Mouse (Mus musculus) MEL (cell line): Measurements from ENCODE around the gene Pard3b. TPM values are rescaled to one million over a fixed set of nuclear protein-coding genes. Genes with fewer than 3 reads are reported as not detected.

Experiments used
- DNase-seq: peaks from one replicate; pipeline ENCODE4 v3.0.0; 2011; ENCODE audit warnings: low read depth, low spot score
- H3K27ac ChIP-seq: 2 replicates; pipeline ENCODE4 v1.5.1; 2012; ENCODE audit warnings: low read depth, mild to moderate bottlenecking, control low read depth, low read length, moderate library complexity; ENCODE audit not compliant: control insufficient read depth
- H3K27me3 ChIP-seq, 2 experiments: fragments of 150-350 bp in 1 of 2; sonication (generic) in 1 of 2; 2 replicates each; pipeline ENCODE4 v1.6.1; 2012; ENCODE audit warnings: low read length in 2 of 2, mild to moderate bottlenecking in 2 of 2, improper control_type of control experiment in 1 of 2, moderate library complexity in 1 of 2; ENCODE audit not compliant: insufficient read depth in 2 of 2, control insufficient read depth in 1 of 2
- H3K36me3 ChIP-seq, 2 experiments: 2 replicates each; pipeline ENCODE4 v1.6.1; 2012 to 2014; ENCODE audit warnings: low read length in 2 of 2, improper control_type of control experiment in 1 of 2, inconsistent platforms in 1 of 2, mild to moderate bottlenecking in 1 of 2; ENCODE audit not compliant: insufficient read depth in 2 of 2, control insufficient read depth in 1 of 2
- H3K4me1 ChIP-seq, 2 experiments: fragments of 150-350 bp in 1 of 2; sonication (generic) in 1 of 2; 2 replicates each; pipeline ENCODE4 v1.6.1; 2012; ENCODE audit warnings: low read length in 2 of 2, improper control_type of control experiment in 1 of 2, mild to moderate bottlenecking in 1 of 2; ENCODE audit not compliant: insufficient read depth in 2 of 2, control insufficient read depth in 1 of 2
- H3K4me3 ChIP-seq, 2 experiments: fragments of 150-350 bp in 1 of 2; sonication (generic) in 1 of 2; 2 replicates each; pipeline ENCODE4 v1.5.1; 2012; ENCODE audit warnings: low read depth in 2 of 2, low read length in 2 of 2, mild to moderate bottlenecking in 2 of 2, moderate library complexity in 2 of 2, control low read depth in 1 of 2, improper control_type of control experiment in 1 of 2; ENCODE audit not compliant: control insufficient read depth in 1 of 2, insufficient read depth in 1 of 2
- H3K79me2 ChIP-seq: 2 replicates; pipeline ENCODE4 v1.6.1; 2012; ENCODE audit warnings: mild to moderate bottlenecking, low read length, moderate library complexity; ENCODE audit not compliant: control insufficient read depth, poor library complexity, insufficient read depth
- H3K9ac ChIP-seq: 2 replicates; pipeline ENCODE4 v1.6.1; 2012; ENCODE audit warnings: low read depth, mild to moderate bottlenecking, control low read depth, low read length, moderate library complexity; ENCODE audit not compliant: control insufficient read depth, poor library complexity, severe bottlenecking
- H3K9me3 ChIP-seq: fragments of 150-350 bp; sonication (generic); replicated peaks from 2 replicates; pipeline ENCODE4 v1.6.1; 2012; ENCODE audit warnings: mild to moderate bottlenecking, low read length, improper control_type of control experiment, moderate library complexity; ENCODE audit not compliant: insufficient read depth
- CHD2 ChIP-seq: IDR thresholded peaks from 2 replicates; pipeline ENCODE4 v1.6.1; 2011; ENCODE audit warnings: low read length, improper control_type of control experiment
- CTCF ChIP-seq, 3 experiments: IDR thresholded peaks in 2 of 3; conservative IDR thresholded peaks in 1 of 3; 2 replicates each; pipeline ENCODE4 v1.5.1; 2011 to 2012; ENCODE audit warnings: low read length in 3 of 3, low read depth in 2 of 3, mild to moderate bottlenecking in 2 of 3, improper control_type of control experiment in 1 of 3, inconsistent platforms in 1 of 3, mixed read lengths in 1 of 3, moderate library complexity in 1 of 3; ENCODE audit not compliant: control insufficient read depth in 1 of 3, insufficient read depth in 1 of 3, poor library complexity in 1 of 3, severe bottlenecking in 1 of 3
- GABPA ChIP-seq: IDR thresholded peaks from 2 replicates; pipeline ENCODE4 v1.6.1; 2012; ENCODE audit warnings: low read depth, mild to moderate bottlenecking, inconsistent platforms, low read length, improper control_type of control experiment, moderate library complexity
- MAFK ChIP-seq: IDR thresholded peaks from 2 replicates; pipeline ENCODE4 v1.6.1; 2011; ENCODE audit warnings: low read depth, mild to moderate bottlenecking, low read length, improper control_type of control experiment, borderline replicate concordance
- MAX ChIP-seq: IDR thresholded peaks from 2 replicates; pipeline ENCODE4 v1.6.1; 2011; ENCODE audit warnings: low read length, improper control_type of control experiment
- NELFE ChIP-seq: IDR thresholded peaks from 2 replicates; pipeline ENCODE4 v1.6.1; 2011; ENCODE audit warnings: low read depth, low read length, improper control_type of control experiment
- POLR2A ChIP-seq, 2 experiments: IDR thresholded peaks; 2 replicates each; pipeline ENCODE4 v1.6.1; 2011 to 2012; ENCODE audit warnings: low read length in 2 of 2, mild to moderate bottlenecking in 2 of 2, control low read depth in 1 of 2, improper control_type of control experiment in 1 of 2, low read depth in 1 of 2, moderate library complexity in 1 of 2; ENCODE audit not compliant: control insufficient read depth in 1 of 2, insufficient read depth in 1 of 2, poor library complexity in 1 of 2
- POLR2AphosphoS2 ChIP-seq: IDR thresholded peaks from 2 replicates; pipeline ENCODE4 v1.6.1; 2011; ENCODE audit warnings: low read length, improper control_type of control experiment
- POLR2AphosphoS5 ChIP-seq: IDR thresholded peaks from 2 replicates; pipeline ENCODE4 v1.6.1; 2012; ENCODE audit warnings: low read depth, borderline replicate concordance, mild to moderate bottlenecking, inconsistent platforms, low read length, moderate library complexity, mixed read lengths
- RAD21 ChIP-seq: IDR thresholded peaks from 2 replicates; pipeline ENCODE4 v1.6.1; 2011; ENCODE audit warnings: mild to moderate bottlenecking, low read depth, low read length, improper control_type of control experiment
- RCOR1 ChIP-seq: IDR thresholded peaks from 2 replicates; pipeline ENCODE4 v1.6.1; 2012; ENCODE audit warnings: low read depth, mild to moderate bottlenecking, inconsistent platforms, low read length, improper control_type of control experiment
- SIN3A ChIP-seq: IDR thresholded peaks from 2 replicates; pipeline ENCODE4 v1.6.1; 2012; ENCODE audit warnings: low read length, improper control_type of control experiment, inconsistent platforms
- SMC3 ChIP-seq: IDR thresholded peaks from 2 replicates; pipeline ENCODE4 v1.6.1; 2011; ENCODE audit warnings: low read depth, low read length, improper control_type of control experiment
- TAL1 ChIP-seq: IDR thresholded peaks from 2 replicates; pipeline ENCODE4 v1.6.1; 2012; ENCODE audit warnings: mild to moderate bottlenecking, inconsistent platforms, low read length, moderate library complexity, mixed read lengths
- UBTF ChIP-seq: IDR thresholded peaks from 2 replicates; pipeline ENCODE4 v1.6.1; 2012; ENCODE audit warnings: low read depth, mild to moderate bottlenecking, inconsistent platforms, low read length, improper control_type of control experiment, moderate library complexity, borderline replicate concordance; ENCODE audit not compliant: insufficient read depth
- ZC3H11A ChIP-seq: IDR thresholded peaks from 2 replicates; pipeline ENCODE4 v1.6.1; 2012; ENCODE audit warnings: low read depth, mild to moderate bottlenecking, inconsistent platforms, low read length, improper control_type of control experiment
- ZMIZ1 ChIP-seq: IDR thresholded peaks from 2 replicates; pipeline ENCODE4 v1.6.1; 2012; ENCODE audit warnings: low read depth, mild to moderate bottlenecking, inconsistent platforms, low read length, improper control_type of control experiment, moderate library complexity
- ZNF384 ChIP-seq: IDR thresholded peaks from 2 replicates; pipeline ENCODE4 v1.6.1; 2012; ENCODE audit warnings: low read depth, mild to moderate bottlenecking, inconsistent platforms, low read length, improper control_type of control experiment
- polyA plus RNA-seq, 2 experiments: library from polyadenylated mRNA; stranded (reverse) in 1 of 2; unstranded in 1 of 2; fragments of >175 nt in 1 of 2; fragments of >200 nt in 1 of 2; gene quantifications; 2 replicates each; pipeline versions ENCODE4 v1.2.1 to v1.2.4; 2012; ENCODE audit warnings: low replicate concordance in 2 of 2, low read depth in 1 of 2; ENCODE audit not compliant: insufficient read length in 2 of 2, insufficient read depth in 1 of 2, missing spikeins in 1 of 2
- total RNA-seq: library from RNA; depleted of rRNA; stranded (reverse); fragments of 300-350 nt; gene quantifications from 2 replicates; pipeline ENCODE4 v1.2.3, GENCODE M21; 2012

The Pard3b gene
- total and polyA plus RNA-seq, 3 experiments = not detected

DNA sequence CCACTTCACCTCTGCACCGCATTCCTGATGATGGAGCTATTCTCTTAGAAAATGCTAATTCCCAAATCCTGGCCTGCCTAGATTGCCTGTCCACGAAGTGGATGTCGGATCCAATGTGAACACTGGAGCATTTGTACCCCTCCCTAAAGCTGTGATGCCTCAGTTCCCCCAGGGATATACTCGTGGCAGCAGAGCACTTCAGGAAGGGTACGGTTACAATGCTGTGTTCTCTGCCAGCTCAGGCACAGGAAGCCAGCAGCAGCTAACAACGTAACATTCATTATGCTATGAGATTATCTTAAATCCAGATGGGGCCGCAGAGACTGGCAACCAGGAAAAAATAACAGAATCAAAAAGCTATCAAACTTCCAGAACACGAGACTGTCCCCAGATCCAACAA, 766.4 kb downstream of the Pard3b start:
- no peak overlapping the region for H3K9ac ChIP-seq
- H3K27me3 ChIP-seq = no peaks in the 10 kb centered on the region
- H3K4me3 ChIP-seq = no peak overlapping the region

DNA sequence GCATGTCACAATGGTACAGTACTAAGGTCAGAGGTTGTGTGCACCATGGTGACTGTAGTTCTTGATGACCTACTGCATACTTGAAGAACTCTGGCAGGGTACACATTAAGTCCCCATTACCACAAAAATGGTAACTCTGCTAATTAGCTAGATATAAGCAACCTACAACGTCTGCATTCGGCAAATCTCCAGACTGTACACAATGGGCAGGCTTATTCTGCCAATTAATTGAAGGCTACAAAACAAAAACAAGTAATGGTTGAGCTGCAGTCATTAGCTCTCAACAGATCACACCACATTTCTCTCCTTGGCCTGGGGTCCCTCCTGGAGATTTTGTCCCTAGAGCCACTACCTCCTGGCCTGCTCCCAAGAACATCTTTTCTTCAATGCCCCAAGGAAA, 772.7 kb downstream of the Pard3b start:
- no peak overlapping the region for H3K9ac ChIP-seq
- no peaks in the 10 kb centered on the region for H3K36me3 ChIP-seq
- TF ChIP-seq CHD2 (no peak), RAD21 (no peak), MAFK (no peak), CTCF (IDR thresholded peaks at IDR 0.05 in 2 of 3, conservative IDR thresholded peaks at IDR 0.05 in 1 of 3; ENCODE audit: control insufficient read depth in 1 of 3, insufficient read depth in 1 of 3, low read depth in 2 of 3, low read length in 3 of 3, poor library complexity in 1 of 3, severe bottlenecking in 1 of 3) (no peak)
- TF ChIP-seq, all 39 proteins: peak for 0
- no peaks in the 10 kb centered on the region for H3K79me2 ChIP-seq
- no peaks in the 10 kb centered on the region for H3K4me1 ChIP-seq
- no peaks in the 10 kb centered on the region for H3K9me3 ChIP-seq
- no peak overlapping the region for H3K27ac ChIP-seq
- no peaks in the 10 kb centered on the region for H3K27me3 ChIP-seq
- DNase-seq = no peak
- H3K4me3 ChIP-seq = no peak overlapping the region

More for the DNA sequence above, 766.4 kb downstream of the Pard3b start:
- no peaks in the 10 kb centered on the region for H3K9me3 ChIP-seq
- no peaks in the 10 kb centered on the region for H3K79me2 ChIP-seq
- H3K36me3 ChIP-seq = no peaks in the 10 kb centered on the region
- no peak overlapping the region for H3K27ac ChIP-seq
- no peak for DNase-seq
- TF ChIP-seq TAL1 (no peak), SIN3A (no peak), POLR2AphosphoS5 (no peak), CHD2 (no peak), NELFE (no peak), ZNF384 (no peak), UBTF (no peak), MAX (no peak), ZMIZ1 (no peak), GABPA (no peak), SMC3 (no peak), ZC3H11A (no peak), POLR2AphosphoS2 (no peak), RCOR1 (no peak), CTCF (IDR thresholded peaks at IDR 0.05 in 2 of 3, conservative IDR thresholded peaks at IDR 0.05 in 1 of 3; ENCODE audit: control insufficient read depth in 1 of 3, insufficient read depth in 1 of 3, low read depth in 2 of 3, low read length in 3 of 3, poor library complexity in 1 of 3, severe bottlenecking in 1 of 3) (no peak), POLR2A (IDR thresholded peaks at IDR 0.05; ENCODE audit: control insufficient read depth in 1 of 2, insufficient read depth in 1 of 2, low read depth in 1 of 2, low read length in 2 of 2, poor library complexity in 1 of 2) (no peak)
- TF ChIP-seq, all 39 proteins: peak for 0
- H3K4me1 ChIP-seq = no peaks in the 10 kb centered on the region
